Mouse (Mus musculus) midbrain, embryonic 14.5 days (tissue): ENCODE data around the gene Dnajb1. TPM values are rescaled to one million over a fixed set of nuclear protein-coding genes. Genes with fewer than 3 reads are reported as not detected.

ENCODE experiments used
- ATAC-seq: fragments of 200-750 bp; cut with Nextera tagmentation; 2 replicates; pipeline ENCODE4 v1.8.0; 2017; ENCODE audit warnings: moderate number of reproducible peaks, moderate library complexity; ENCODE audit not compliant: low FRiP score, low TSS enrichment
- DNase-seq: peaks from one replicate; pipeline ENCODE4 v3.0.0-alpha.2; 2015
- H3K27ac ChIP-seq: fragments of 300-500 bp; sonication (generic); replicated peaks from 2 replicates; pipeline ENCODE4 v1.5.1; 2014; ENCODE audit warnings: mild to moderate bottlenecking, low read depth, low read length, moderate library complexity
- H3K27me3 ChIP-seq: fragments of 300-500 bp; sonication (generic); 2 replicates; pipeline ENCODE4 v1.6.1; 2014; ENCODE audit warnings: low read length, control low read depth, mixed read lengths; ENCODE audit not compliant: control insufficient read depth, insufficient read depth
- H3K36me3 ChIP-seq: fragments of 300-500 bp; sonication (generic); 2 replicates; pipeline ENCODE4 v1.6.1; 2014; ENCODE audit warnings: low read length, control low read depth; ENCODE audit not compliant: control insufficient read depth, insufficient read depth
- H3K4me1 ChIP-seq: fragments of 300-500 bp; sonication (generic); 2 replicates; pipeline ENCODE4 v1.6.1; 2014; ENCODE audit warnings: mild to moderate bottlenecking, antibody characterized with exemption, low read length, control low read depth; ENCODE audit not compliant: control insufficient read depth, insufficient read depth
- H3K4me2 ChIP-seq: fragments of 300-500 bp; sonication (generic); 2 replicates; pipeline ENCODE4 v1.6.1; 2014; ENCODE audit warnings: mild to moderate bottlenecking, low read length, moderate library complexity
- H3K4me3 ChIP-seq: fragments of 300-500 bp; sonication (generic); replicated peaks from 2 replicates; pipeline ENCODE4 v1.5.1; 2014; ENCODE audit warnings: low read depth, low read length
- H3K9ac ChIP-seq: fragments of 300-500 bp; sonication (generic); replicated peaks from 2 replicates; pipeline ENCODE4 v1.6.1; 2014; ENCODE audit warnings: mild to moderate bottlenecking, low read length, moderate library complexity
- H3K9me3 ChIP-seq: fragments of 300-500 bp; sonication (generic); 2 replicates; pipeline ENCODE4 v1.6.1; 2016; ENCODE audit warnings: low read length, control low read depth, mixed read lengths; ENCODE audit not compliant: control insufficient read depth
- WGBS: fragments of 180-500 bp; shearing (Covaris S2); extraction: QIAGEN DNeasy Blood & Tissue Kit; methylation state at CpG from one replicate; pipeline ENCODE4 v1.1.7; 2014; 5-methylcytosine and 5-hydroxymethylcytosine counted together
- polyA plus RNA-seq: library from polyadenylated mRNA; unstranded; fragments of >200 nt; fragmentation: Nextera tagmentation; extraction: Ambion mirVana; gene quantifications from 2 replicates; pipeline ENCODE4 v1.2.1, GENCODE M21; 2014

Dnajb1 gene
- polyA plus RNA-seq, 1 experiment from 2014 or later = 46.2 TPM

GRCm38 (mm10) chr8:83584771-83585170 lies 23.2 kb upstream of the Dnajb1 start:
- no peaks in the 10 kb centered on the region for H3K9me3 ChIP-seq
- peaks cover 9% of the 10 kb centered on the region; the same call in 1 of the 2 replicates for H3K4me1 ChIP-seq
- H3K4me3 ChIP-seq = no peak overlapping the region
- H3K36me3 ChIP-seq = peaks cover 33% of the 10 kb centered on the region; the same call in 1 of the 2 replicates
- 79% methylated on average over 1 of the region's 1 CpGs for WGBS
- no peak overlapping the region for H3K9ac ChIP-seq
- DNase-seq (no peak), ATAC-seq (no peak)
- no peaks in the 10 kb centered on the region for H3K27me3 ChIP-seq
- no peak overlapping the region for H3K4me2 ChIP-seq
- H3K27ac ChIP-seq = no peak overlapping the region

- H3K27me3 ChIP-seq = no peaks in the 10 kb centered on the region
- H3K4me3 ChIP-seq = no peak overlapping the region
- no peak overlapping the region for H3K27ac ChIP-seq
- no peak overlapping the region for H3K4me2 ChIP-seq
- no peaks in the 10 kb centered on the region for H3K9me3 ChIP-seq
- no peak overlapping the region for H3K9ac ChIP-seq
- DNase-seq (no peak), ATAC-seq (no peak)
- H3K4me1 ChIP-seq = peaks cover 15% of the 10 kb centered on the region
- 97% methylated on average over 3 of the region's 3 CpGs for WGBS
- peaks cover 38% of the 10 kb centered on the region for H3K36me3 ChIP-seq
These were observed 22.7 kb upstream of the Dnajb1 start for GRCm38 (mm10) chr8:83585333-83585732.

- WGBS = 93% methylated on average over 6 of the region's 6 CpGs
- no peak overlapping the region for H3K4me3 ChIP-seq
- no peaks in the 10 kb centered on the region for H3K9me3 ChIP-seq
- H3K4me2 ChIP-seq = peak overlapping the region; percentile 1; the same call in 1 of the 2 replicates
- peaks cover 35% of the 10 kb centered on the region for H3K4me1 ChIP-seq
- ATAC-seq (no peak), DNase-seq (no peak)
- no peak overlapping the region for H3K27ac ChIP-seq
- no peak overlapping the region for H3K9ac ChIP-seq
- H3K27me3 ChIP-seq = no peaks in the 10 kb centered on the region
- peaks cover 35% of the 10 kb centered on the region for H3K36me3 ChIP-seq
These were observed 20.3 kb upstream of the Dnajb1 start for GRCm38 (mm10) chr8:83587644-83588043.

GRCm38 (mm10) chr8:83588886-83589285 lies 19.1 kb upstream of the Dnajb1 start:
- Histone ChIP-seq H3K4me3 (no peak overlapping the region), H3K36me3 (peaks cover 31% of the 10 kb centered on the region), H3K9ac (no peak overlapping the region), H3K27me3 (no peaks in the 10 kb centered on the region), H3K4me1 (peaks cover 36% of the 10 kb centered on the region), H3K9me3 (no peaks in the 10 kb centered on the region), H3K27ac (no peak overlapping the region), H3K4me2 (no peak overlapping the region)
- ATAC-seq = no peak
- no peak for DNase-seq
- 94% methylated on average over 5 of the region's 5 CpGs for WGBS

GRCm38 (mm10) chr8:83590488-83591023 lies 17.4 kb upstream of the Dnajb1 start:
- ATAC-seq (no peak), DNase-seq (peak; percentile 40)
- Histone ChIP-seq H3K4me2 (peak overlapping the region; percentile 74), H3K4me1 (peaks cover 36% of the 10 kb centered on the region), H3K9me3 (no peaks in the 10 kb centered on the region), H3K36me3 (peaks cover 28% of the 10 kb centered on the region), H3K27me3 (no peaks in the 10 kb centered on the region), H3K4me3 (no peak overlapping the region), H3K27ac (no peak overlapping the region), H3K9ac (0 out of 2 replicates have a peak overlapping the region, but pooled peaks have one; percentile 1)
- 80% methylated on average over 7 of the region's 7 CpGs for WGBS

- ATAC-seq = no peak
- Histone ChIP-seq H3K36me3 (peaks cover 18% of the 10 kb centered on the region), H3K4me1 (peaks cover 36% of the 10 kb centered on the region), H3K27ac (no peak overlapping the region), H3K9me3 (no peaks in the 10 kb centered on the region), H3K4me3 (peak overlapping the region; percentile 89), H3K4me2 (peak overlapping the region; percentile 74), H3K9ac (peak overlapping the region; percentile 87), H3K27me3 (no peaks in the 10 kb centered on the region)
- 68% methylated on average over 3 of the region's 3 CpGs for WGBS
- DNase-seq = no peak
These were observed 15.3 kb upstream of the Dnajb1 start for GRCm38 (mm10) chr8:83592682-83593081.

GRCm38 (mm10) chr8:83593325-83594166 lies 14.4 kb upstream of the Dnajb1 start:
- Histone ChIP-seq H3K4me2 (peak overlapping the region; percentile 74), H3K36me3 (peaks cover 12% of the 10 kb centered on the region; the same call in 1 of the 2 replicates), H3K4me3 (peak overlapping the region; percentile 89), H3K9ac (peak overlapping the region; percentile 87), H3K27me3 (no peaks in the 10 kb centered on the region), H3K4me1 (peaks cover 36% of the 10 kb centered on the region), H3K9me3 (no peaks in the 10 kb centered on the region), H3K27ac (peak overlapping the region; percentile 93)
- WGBS = 3% methylated on average over 22 of the region's 22 CpGs
- ATAC-seq (no peak), DNase-seq (no peak)

GRCm38 (mm10) chr8:83594167-83595049 lies 13.6 kb upstream of the Dnajb1 start:
- ATAC-seq = peak; percentile 99
- Histone ChIP-seq H3K4me1 (peaks cover 34% of the 10 kb centered on the region), H3K9ac (peak overlapping the region; percentile 87), H3K4me3 (peak overlapping the region; percentile 89), H3K27me3 (no peaks in the 10 kb centered on the region), H3K27ac (peak overlapping the region; percentile 93), H3K36me3 (peaks cover 6% of the 10 kb centered on the region; the same call in 1 of the 2 replicates), H3K4me2 (peak overlapping the region; percentile 74), H3K9me3 (no peaks in the 10 kb centered on the region)
- DNase-seq = peak; percentile 100
- under 1% methylated on average over 43 of the region's 43 CpGs for WGBS
